Mouse (Mus musculus): ENCODE measurements around the gene Cxcl2. TPM values are rescaled to one million over a fixed set of nuclear protein-coding genes. Genes with fewer than 3 reads are reported as not detected.

Gene Cxcl2
- polyA plus RNA-seq, 2 experiments, result 0.65 TPM; not detected in 1

- no peak for DNase-seq (ENCODE audit: low spot score)
- Histone ChIP-seq H3K4me1 (ENCODE audit: control insufficient read depth, insufficient read depth, low read length) (peaks cover 18% of the 10 kb centered on the region), H3K4me2 (replicated peaks; ENCODE audit: low read depth, low read length, severe bottlenecking) (peak overlapping the region; percentile 61), H3K9me3 (ENCODE audit: control insufficient read depth, low read length) (no peaks in the 10 kb centered on the region), H3K36me3 (ENCODE audit: control insufficient read depth, insufficient read depth, low read length) (no peaks in the 10 kb centered on the region), H3K4me3 (replicated peaks; ENCODE audit: low read length) (peak overlapping the region; percentile 29), H3K9ac (ENCODE audit: low read depth, low read length, severe bottlenecking) (no peak overlapping the region), H3K27ac (replicated peaks; ENCODE audit: low read depth, low read length) (no peak overlapping the region), H3K27me3 (ENCODE audit: control insufficient read depth, insufficient read depth, low read length) (peaks cover 20% of the 10 kb centered on the region; the same call in 1 of the 2 replicates)
- 7% methylated on average over 10 of the region's 10 CpGs for WGBS
- no peak for ATAC-seq (ENCODE audit: low FRiP score, low read depth)
- no peak for TF ChIP-seq POLR2A (IDR thresholded peaks at IDR 0.05; ENCODE audit: borderline replicate concordance, extremely low read depth, insufficient read depth, insufficient read length)
Observed at GRCm38 (mm10) chr5:90902380-90903260, 1.1 kb upstream of the Cxcl2 start.

DNA sequence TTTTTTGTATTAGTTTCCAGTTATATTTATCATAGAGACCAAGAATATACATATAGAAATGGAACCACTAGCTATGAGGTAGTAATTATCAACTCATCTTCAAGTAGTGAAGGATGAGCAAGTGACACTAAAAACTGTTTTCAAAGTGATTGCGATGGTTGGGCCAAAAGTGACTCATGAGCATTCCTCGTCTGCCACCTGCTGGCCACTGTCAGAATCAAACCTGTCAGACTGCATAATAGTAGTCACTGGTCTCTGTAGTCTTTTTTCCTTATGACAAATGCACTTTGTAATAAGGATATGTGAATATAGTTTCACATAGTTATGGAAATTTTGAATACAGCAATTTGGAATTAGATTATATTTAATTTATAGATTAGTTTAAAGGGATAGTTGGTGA, 5.3 kb downstream of the Cxcl2 start:
- no peak overlapping the region for H3K4me3 ChIP-seq (replicated peaks; ENCODE audit: low read length)
- H3K27me3 ChIP-seq (ENCODE audit: control insufficient read depth, insufficient read depth, low read length), result peaks cover 11% of the 10 kb centered on the region; the same call in 1 of the 2 replicates
- 3% methylated on average over 2 of the region's 2 CpGs for WGBS
- H3K4me2 ChIP-seq (replicated peaks; ENCODE audit: low read depth, low read length, severe bottlenecking), result no peak overlapping the region
- H3K36me3 ChIP-seq (ENCODE audit: control insufficient read depth, insufficient read depth, low read length), result no peaks in the 10 kb centered on the region
- ATAC-seq (ENCODE audit: low FRiP score, low read depth), result no peak
- H3K27ac ChIP-seq (replicated peaks; ENCODE audit: low read depth, low read length), result no peak overlapping the region
- no peak overlapping the region for H3K9ac ChIP-seq (ENCODE audit: low read depth, low read length, severe bottlenecking)
- TF ChIP-seq POLR2A (IDR thresholded peaks at IDR 0.05; ENCODE audit: borderline replicate concordance, extremely low read depth, insufficient read depth, insufficient read length), result no peak
- DNase-seq (ENCODE audit: low spot score), result peak; percentile 78
- H3K4me1 ChIP-seq (ENCODE audit: control insufficient read depth, insufficient read depth, low read length), result no peaks in the 10 kb centered on the region
- H3K9me3 ChIP-seq (ENCODE audit: control insufficient read depth, low read length), result no peaks in the 10 kb centered on the region

DNA sequence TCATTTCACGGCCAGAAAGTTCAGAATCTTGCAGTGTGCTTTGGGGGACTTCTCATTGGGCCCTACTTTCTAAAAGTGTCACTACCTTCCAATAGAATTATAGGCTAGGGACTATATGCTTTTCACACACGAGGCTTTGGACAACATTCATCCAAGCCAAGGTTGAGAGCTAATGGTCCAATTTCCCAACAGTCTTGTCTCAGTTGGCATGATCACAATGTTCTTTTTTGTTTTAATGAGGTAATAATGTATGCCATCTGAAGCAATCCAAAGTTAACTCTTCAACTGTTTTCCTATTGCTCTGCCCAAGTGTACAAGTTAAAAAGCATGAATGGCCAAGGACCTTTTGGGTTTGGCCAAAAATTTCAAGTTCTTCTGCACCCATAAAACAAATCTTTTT, 15.8 kb downstream of the Cxcl2 start:
- no peak overlapping the region for H3K9ac ChIP-seq (ENCODE audit: low read depth, low read length, severe bottlenecking)
- H3K27me3 ChIP-seq (ENCODE audit: control insufficient read depth, insufficient read depth, low read length), result no peaks in the 10 kb centered on the region
- H3K27ac ChIP-seq (replicated peaks; ENCODE audit: low read depth, low read length), result no peak overlapping the region
- no peak overlapping the region for H3K4me3 ChIP-seq (replicated peaks; ENCODE audit: low read length)
- DNase-seq (ENCODE audit: low spot score) (no peak), ATAC-seq (ENCODE audit: low FRiP score, low read depth) (no peak)
- no peaks in the 10 kb centered on the region for H3K9me3 ChIP-seq (ENCODE audit: control insufficient read depth, low read length)
- H3K4me1 ChIP-seq (ENCODE audit: control insufficient read depth, insufficient read depth, low read length), result no peaks in the 10 kb centered on the region
- H3K36me3 ChIP-seq (ENCODE audit: control insufficient read depth, insufficient read depth, low read length), result no peaks in the 10 kb centered on the region
- no peak for TF ChIP-seq POLR2A (IDR thresholded peaks at IDR 0.05; ENCODE audit: borderline replicate concordance, extremely low read depth, insufficient read depth, insufficient read length)
- 85% methylated on average over 2 of the region's 2 CpGs for WGBS
- no peak overlapping the region for H3K4me2 ChIP-seq (replicated peaks; ENCODE audit: low read depth, low read length, severe bottlenecking)

DNA sequence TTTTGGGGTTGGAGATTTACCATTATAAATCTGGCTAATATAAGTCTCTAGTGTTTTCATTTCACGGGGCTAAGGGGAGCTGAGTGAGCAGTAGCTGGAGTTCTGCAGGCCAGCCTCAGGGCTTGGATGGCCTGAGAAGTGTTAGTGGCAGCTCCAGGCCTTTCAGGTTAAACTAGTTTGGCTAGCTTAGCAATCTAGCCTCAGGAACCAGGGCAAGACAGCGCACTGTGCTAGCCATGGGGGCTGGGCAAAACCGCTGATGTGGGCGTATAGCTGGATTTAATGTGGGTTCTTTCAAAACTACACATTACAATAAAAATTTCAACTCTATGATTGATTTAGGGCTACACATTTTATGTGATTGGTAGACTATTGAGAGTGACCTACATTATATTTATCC, 19.3 kb downstream of the Cxcl2 start:
- DNase-seq (ENCODE audit: low spot score) (no peak), ATAC-seq (ENCODE audit: low FRiP score, low read depth) (no peak)
- H3K4me2 ChIP-seq (replicated peaks; ENCODE audit: low read depth, low read length, severe bottlenecking), result no peak overlapping the region
- H3K4me3 ChIP-seq (replicated peaks; ENCODE audit: low read length), result no peak overlapping the region
- WGBS, result 85% methylated on average over 4 of the region's 4 CpGs
- no peak overlapping the region for H3K9ac ChIP-seq (ENCODE audit: low read depth, low read length, severe bottlenecking)
- no peaks in the 10 kb centered on the region for H3K4me1 ChIP-seq (ENCODE audit: control insufficient read depth, insufficient read depth, low read length)
- H3K9me3 ChIP-seq (ENCODE audit: control insufficient read depth, low read length), result no peaks in the 10 kb centered on the region
- no peaks in the 10 kb centered on the region for H3K36me3 ChIP-seq (ENCODE audit: control insufficient read depth, insufficient read depth, low read length)
- no peak overlapping the region for H3K27ac ChIP-seq (replicated peaks; ENCODE audit: low read depth, low read length)
- H3K27me3 ChIP-seq (ENCODE audit: control insufficient read depth, insufficient read depth, low read length), result no peaks in the 10 kb centered on the region
- no peak for TF ChIP-seq POLR2A (IDR thresholded peaks at IDR 0.05; ENCODE audit: borderline replicate concordance, extremely low read depth, insufficient read depth, insufficient read length)

GRCm38 (mm10) chr5:90930546-90930945, 26.9 kb downstream of the Cxcl2 start:
- TF ChIP-seq POLR2A (IDR thresholded peaks at IDR 0.05; ENCODE audit: borderline replicate concordance, extremely low read depth, insufficient read depth, insufficient read length), result no peak
- H3K4me2 ChIP-seq (replicated peaks; ENCODE audit: low read depth, low read length, severe bottlenecking), result peak overlapping the region; percentile 47
- no peaks in the 10 kb centered on the region for H3K27me3 ChIP-seq (ENCODE audit: control insufficient read depth, insufficient read depth, low read length)
- 0 out of 2 replicates have a peak, but pooled peaks have one; percentile 2 for ATAC-seq (ENCODE audit: low FRiP score, low read depth)
- peak overlapping the region; percentile 99 for H3K9ac ChIP-seq (ENCODE audit: low read depth, low read length, severe bottlenecking)
- no peak for DNase-seq (ENCODE audit: low spot score)
- H3K27ac ChIP-seq (replicated peaks; ENCODE audit: low read depth, low read length), result peak overlapping the region; percentile 99
- H3K4me1 ChIP-seq (ENCODE audit: control insufficient read depth, insufficient read depth, low read length), result peaks cover 9% of the 10 kb centered on the region
- 40% methylated on average over 2 of the region's 2 CpGs for WGBS
- peak overlapping the region; percentile 77 for H3K4me3 ChIP-seq (replicated peaks; ENCODE audit: low read length)
- H3K9me3 ChIP-seq (ENCODE audit: control insufficient read depth, low read length), result no peaks in the 10 kb centered on the region
- H3K36me3 ChIP-seq (ENCODE audit: control insufficient read depth, insufficient read depth, low read length), result peaks cover 16% of the 10 kb centered on the region
